In the genomic region with DNA sequence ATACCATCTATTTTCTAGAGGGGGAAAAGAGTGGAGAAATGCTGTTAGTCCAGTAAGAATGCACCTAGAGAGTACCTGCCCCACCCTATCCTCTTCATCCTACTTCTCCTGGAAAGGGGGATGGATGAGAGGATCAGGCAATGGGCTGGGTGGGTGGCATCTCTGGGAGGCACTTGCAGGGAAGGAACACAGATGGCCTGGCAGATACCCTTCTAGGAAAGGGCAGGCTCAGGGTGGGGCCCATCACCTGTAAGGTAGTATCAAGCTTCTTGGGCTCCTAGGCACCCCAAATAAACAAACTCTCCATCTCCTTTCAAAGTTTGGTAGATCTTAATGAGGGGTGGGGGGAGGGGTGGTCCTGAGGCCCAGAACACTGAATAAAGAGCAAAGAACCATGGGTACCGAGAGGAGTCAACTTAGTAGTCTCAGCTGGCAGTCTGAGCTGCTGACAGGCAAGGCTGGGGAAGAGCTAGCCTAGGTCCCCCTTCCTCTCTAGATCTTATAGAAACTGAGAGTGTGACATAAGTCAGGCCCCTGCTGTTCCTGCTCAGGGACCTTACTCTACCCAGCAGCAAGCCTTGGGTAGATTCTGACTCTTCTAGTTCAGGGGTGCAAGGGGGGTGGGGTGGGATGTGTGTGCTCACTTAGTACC, we compare ENCODE assay signal across 9 mouse cellular contexts. TPM values are rescaled to one million over a fixed set of nuclear protein-coding genes. Genes with fewer than 3 reads are reported as not detected.
A peak's percentile ranks its signal among the peaks of the same experiment; 100 is the strongest.
DNase-seq lines count a peak whose midpoint lies in the region; ATAC-seq and TF ChIP-seq lines count a peak whose summit lies in the region.
"Had no signal": no experiment of that assay in that cellular context is flagged by ENCODE, and none has a peak within 500 bp of the region (broad histone marks: within the 10 kb centered on the region; RNA-seq: fewer than 3 reads in every experiment).

No protein-coding gene starts in this region.

- H3K9me3 ChIP-seq in heart, embryonic 13.5 days = no peaks in the 10 kb centered on the region
- H3K9me3 ChIP-seq in limb, embryonic 15.5 days = no peaks in the 10 kb centered on the region
- H3K9me3 ChIP-seq in stomach, postnatal 0 days (ENCODE audit: control insufficient read depth, low read length) = no peaks in the 10 kb centered on the region

- no peak for TF ChIP-seq EP300 in stomach, postnatal 0 days (optimal IDR thresholded peaks at IDR 0.05)

- H3K36me3 ChIP-seq in heart, embryonic 13.5 days = peaks cover 14% of the 10 kb centered on the region
- no peaks in the 10 kb centered on the region for H3K36me3 ChIP-seq in limb, embryonic 15.5 days
- no peaks in the 10 kb centered on the region; the same call in 1 of the 2 replicates for H3K36me3 ChIP-seq in stomach, postnatal 0 days (ENCODE audit: control insufficient read depth, insufficient read depth, low read length)

- no peak for DNase-seq in heart, postnatal 4 days
- DNase-seq in spleen, adult 12 weeks (ENCODE audit: low spot score) = peak; percentile 27
- DNase-seq in spleen, adult 18-20 months = no peak
- no peak for DNase-seq in stomach, postnatal 0 days (ENCODE audit: low spot score)
- no peak for DNase-seq in cerebellum, adult 8-10 months
- DNase-seq: cerebellum, adult 11-12 months had no signal

- no peaks in the 10 kb centered on the region for H3K27me3 ChIP-seq in heart, embryonic 13.5 days (replicated peaks)
- H3K27me3 ChIP-seq in limb, embryonic 15.5 days = no peaks in the 10 kb centered on the region
- H3K27me3 ChIP-seq in stomach, postnatal 0 days (ENCODE audit: control insufficient read depth, insufficient read depth, low read length) = no peaks in the 10 kb centered on the region

- H3K27ac ChIP-seq in heart, embryonic 13.5 days (replicated peaks) = peak overlapping the region; percentile 82; the same call in 1 of the 2 replicates
- H3K27ac ChIP-seq in limb, embryonic 15.5 days = no peak overlapping the region
- no peak overlapping the region for H3K27ac ChIP-seq in stomach, postnatal 0 days (replicated peaks)

- TF ChIP-seq CTCF in stomach, postnatal 0 days (IDR thresholded peaks at IDR 0.05; ENCODE audit: low read depth) = no peak

- ATAC-seq in heart, embryonic 13.5 days (ENCODE audit: extremely low read depth, insufficient number of reproducible peaks, low FRiP score, low TSS enrichment) = no peak
- no peak for ATAC-seq in limb, embryonic 15.5 days (ENCODE audit: insufficient number of reproducible peaks, low FRiP score, low TSS enrichment, low read depth)
- ATAC-seq in stomach, postnatal 0 days (ENCODE audit: low FRiP score, low TSS enrichment) = no peak
- ATAC-seq in megakaryocyte-erythroid progenitor cell, adult 5-6 weeks (replicated peaks; ENCODE audit: low FRiP score, low TSS enrichment, poor library complexity, severe bottlenecking) = no peak

- H3K9ac ChIP-seq in heart, embryonic 13.5 days = peak overlapping the region; percentile 86
- no peak overlapping the region for H3K9ac ChIP-seq in limb, embryonic 15.5 days
- H3K9ac ChIP-seq in stomach, postnatal 0 days (ENCODE audit: low read length) = peak overlapping the region; percentile 38; the same call in 1 of the 2 replicates

- H3K4me3 ChIP-seq in heart, embryonic 13.5 days = peak overlapping the region; percentile 62
- H3K4me3 ChIP-seq in limb, embryonic 15.5 days = peak overlapping the region; percentile 65; the same call in 1 of the 2 replicates
- no peak overlapping the region for H3K4me3 ChIP-seq in stomach, postnatal 0 days (ENCODE audit: low read depth, low read length)

- H3K4me1 ChIP-seq in heart, embryonic 13.5 days = peaks cover 62% of the 10 kb centered on the region
- H3K4me1 ChIP-seq in limb, embryonic 15.5 days = peaks cover 42% of the 10 kb centered on the region
- H3K4me1 ChIP-seq in stomach, postnatal 0 days (replicated peaks; ENCODE audit: control insufficient read depth, insufficient read depth) = peaks cover 13% of the 10 kb centered on the region

- WGBS in heart, embryonic 13.5 days = 32% methylated on average over 1 of the region's 1 CpGs
- 59% methylated on average over 1 of the region's 1 CpGs for WGBS in limb, embryonic 15.5 days
- WGBS in stomach, postnatal 0 days = 83% methylated on average over 1 of the region's 1 CpGs

- peak overlapping the region; percentile 73 for H3K4me2 ChIP-seq in heart, embryonic 13.5 days
- H3K4me2 ChIP-seq in limb, embryonic 15.5 days = peak overlapping the region; percentile 83; the same call in 1 of the 2 replicates
- peak overlapping the region; percentile 85 for H3K4me2 ChIP-seq in stomach, postnatal 0 days (replicated peaks; ENCODE audit: low read depth)

RNA-seq across cellular contexts. Expression of gene Atp2b4, which starts 3.4 kb away (rescaled TPM):
- 13.9 and 16.8 TPM in 2 replicates for polyA plus RNA-seq in heart, embryonic 13.5 days (2015; fragmentation: Nextera tagmentation; extraction: Ambion mirVana)
- total RNA-seq in heart, postnatal 4 days (2021) = 10 to 100 TPM; 32.4 to 37.4 TPM
- 22.4 and 23.9 TPM in 2 replicates for polyA plus RNA-seq in limb, embryonic 15.5 days (2015; fragmentation: Nextera tagmentation; extraction: Ambion mirVana)
- polyA plus RNA-seq in stomach, postnatal 0 days (2015; fragmentation: Nextera tagmentation; extraction: Ambion mirVana) = 9.0 and 13.5 TPM in 2 replicates
- 36.9 and 42.3 TPM in 2 replicates for total RNA-seq in megakaryocyte-erythroid progenitor cell, adult 5-6 weeks (2014; fragmentation: Nextera tagmentation)
- total RNA-seq in megakaryocyte-erythroid progenitor cell, adult 5-6 weeks (2017) = 23.0 and 24.9 TPM in 2 replicates
